In genomic region chr4:101350222-101350621, GRCm38 (mm10) we compare ENCODE assay signal across 19 mouse cellular contexts.
DNase-seq lines count a peak whose midpoint lies in the region; ATAC-seq and TF ChIP-seq lines count a peak whose summit lies in the region.
"Had no signal": no experiment of that assay in that cellular context is flagged by ENCODE, and none has a peak within 500 bp of the region (broad histone marks: within the 10 kb centered on the region; RNA-seq: fewer than 3 reads in every experiment).

No protein-coding gene starts in this region.

- H3K4me2 ChIP-seq in midbrain, postnatal 0 days (ENCODE audit: low read depth, low read length, poor library complexity, severe bottlenecking), result no peak overlapping the region
- no peak overlapping the region for H3K4me2 ChIP-seq in midbrain, embryonic 14.5 days (ENCODE audit: low read length)
- H3K4me2 ChIP-seq: forebrain, embryonic 13.5 days; heart, embryonic 12.5 days; hindbrain, embryonic 14.5 days; intestine, embryonic 15.5 days; limb, embryonic 12.5 days; liver, embryonic 15.5 days; neural tube, embryonic 12.5 days had no signal

- 87% methylated on average over 3 of the region's 3 CpGs for whole genome bisulfite sequencing in midbrain, postnatal 0 days
- 89% methylated on average over 3 of the region's 3 CpGs for WGBS in midbrain, embryonic 14.5 days

- no peak for ATAC-seq in midbrain, postnatal 0 days (ENCODE audit: low FRiP score)
- ATAC-seq in midbrain, embryonic 14.5 days (ENCODE audit: low FRiP score, low TSS enrichment), result no peak
- ATAC-seq: forebrain, embryonic 13.5 days; intestine, embryonic 15.5 days; lung, postnatal 0 days had no signal

- no peaks in the 10 kb centered on the region for H3K27me3 ChIP-seq in midbrain, postnatal 0 days (ENCODE audit: insufficient read depth, low read length)
- H3K27me3 ChIP-seq in midbrain, embryonic 14.5 days (ENCODE audit: control insufficient read depth, insufficient read depth, low read length), result no peaks in the 10 kb centered on the region
- H3K27me3 ChIP-seq: forebrain, embryonic 13.5 days; heart, embryonic 12.5 days; intestine, embryonic 15.5 days; neural tube, embryonic 12.5 days had no signal

- no peak overlapping the region for H3K4me3 ChIP-seq in midbrain, postnatal 0 days (ENCODE audit: low read depth, low read length)
- no peak overlapping the region for H3K4me3 ChIP-seq in midbrain, embryonic 14.5 days (replicated peaks; ENCODE audit: low read depth, low read length)
- H3K4me3 ChIP-seq: forebrain, embryonic 13.5 days; heart, embryonic 12.5 days; intestine, embryonic 15.5 days; limb, embryonic 12.5 days; liver, embryonic 15.5 days; neural tube, embryonic 12.5 days had no signal

- no peak overlapping the region for H3K9ac ChIP-seq in midbrain, postnatal 0 days (replicated peaks; ENCODE audit: low read length, poor library complexity, severe bottlenecking)
- no peak overlapping the region for H3K9ac ChIP-seq in midbrain, embryonic 14.5 days (replicated peaks; ENCODE audit: low read length)
- H3K9ac ChIP-seq: forebrain, embryonic 13.5 days; heart, embryonic 12.5 days; hindbrain, embryonic 14.5 days; intestine, embryonic 15.5 days; limb, embryonic 12.5 days; liver, embryonic 15.5 days; neural tube, embryonic 12.5 days had no signal

- H3K36me3 ChIP-seq in midbrain, postnatal 0 days (ENCODE audit: insufficient read depth, low read length), result peaks cover 10% of the 10 kb centered on the region
- H3K36me3 ChIP-seq in midbrain, embryonic 14.5 days (ENCODE audit: control insufficient read depth, insufficient read depth, low read length), result peaks cover 23% of the 10 kb centered on the region
- H3K36me3 ChIP-seq: intestine, embryonic 15.5 days had no signal

- peak; percentile 13 for DNase-seq in cerebellum, adult 11 months
- no peak for DNase-seq in cerebellum, adult 8-10 months
- peak; percentile 71 for DNase-seq in kidney, adult 11 months
- no peak for DNase-seq in kidney, postnatal 4 days
- no peak for DNase-seq in midbrain, postnatal 0 days (ENCODE audit: low spot score)
- no peak for DNase-seq in midbrain, embryonic 14.5 days
- no peak for DNase-seq in right cerebral cortex, adult 18-20 months
- no peak for DNase-seq in right cerebral cortex, postnatal 25 days
- DNase-seq: layer of hippocampus, adult 9-11 months; thymus, postnatal 36 days had no signal

- no peak overlapping the region for H3K27ac ChIP-seq in midbrain, postnatal 0 days (ENCODE audit: low read depth, low read length)
- no peak overlapping the region for H3K27ac ChIP-seq in midbrain, embryonic 14.5 days (replicated peaks; ENCODE audit: low read depth, low read length)
- H3K27ac ChIP-seq: forebrain, embryonic 13.5 days; hindbrain, embryonic 14.5 days; intestine, embryonic 15.5 days; limb, embryonic 12.5 days; liver, embryonic 15.5 days; neural tube, embryonic 12.5 days; stomach, postnatal 0 days had no signal

- H3K4me1 ChIP-seq in midbrain, postnatal 0 days (ENCODE audit: insufficient read depth, low read length), result no peaks in the 10 kb centered on the region
- peaks cover 16% of the 10 kb centered on the region for H3K4me1 ChIP-seq in midbrain, embryonic 14.5 days (ENCODE audit: control insufficient read depth, insufficient read depth, low read length)

- TF ChIP-seq CTCF in midbrain, postnatal 0 days (IDR thresholded peaks at IDR 0.05), result 0 out of 2 replicates have a peak, but pooled peaks have one; percentile 6

- H3K9me3 ChIP-seq in midbrain, postnatal 0 days (ENCODE audit: low read length), result no peaks in the 10 kb centered on the region
- no peaks in the 10 kb centered on the region for H3K9me3 ChIP-seq in midbrain, embryonic 14.5 days (ENCODE audit: control insufficient read depth, low read length)
- H3K9me3 ChIP-seq: forebrain, embryonic 13.5 days; heart, embryonic 12.5 days; intestine, embryonic 15.5 days; limb, embryonic 12.5 days; liver, embryonic 15.5 days; neural tube, embryonic 12.5 days had no signal

Comparison
In these comparisons a context has a peak if more than half of its experiments do, and no peak if none do; other contexts are left out.
1. DNase-seq: peak in cerebellum, adult 11 months (single experiment) and kidney, adult 11 months (single experiment); none in cerebellum, adult 8-10 months (single experiment), kidney, postnatal 4 days (0 of 2), midbrain, postnatal 0 days (single experiment), midbrain, embryonic 14.5 days (single experiment), right cerebral cortex, adult 18-20 months (single experiment) and right cerebral cortex, postnatal 25 days (single experiment).